Mouse (Mus musculus) activated CD4-positive, CD25-positive, alpha-beta regulatory T cell, adult 4 months (primary cell): ENCODE results near the gene Npnt. TPM values are rescaled to one million over a fixed set of nuclear protein-coding genes. Genes with fewer than 3 reads are reported as not detected.

ENCODE experiments used
- ATAC-seq: one replicate; pipeline ENCODE4 v1.8.0; 2017
- polyA plus RNA-seq, 2 experiments: library from polyadenylated mRNA; unstranded; fragments of 100-300 nt; shearing (Covaris generic); gene quantifications; one replicate each; pipeline ENCODE4 v1.2.1; 2017

Gene Npnt
- polyA plus RNA-seq, 2 experiments from 2014 or later, result 0.29 TPM; not detected in 1

- ATAC-seq, result no peak
Observed at GRCm38 (mm10) chr3:132855458-132856212, 94.5 kb downstream of the Npnt start.

GRCm38 (mm10) chr3:132854271-132854670 lies 95.8 kb downstream of the Npnt start:
- ATAC-seq, result no peak

GRCm38 (mm10) chr3:132851841-132852728 lies 98.0 kb downstream of the Npnt start:
- no peak for ATAC-seq

GRCm38 (mm10) chr3:132851417-132851816 lies 98.7 kb downstream of the Npnt start:
- no peak for ATAC-seq

GRCm38 (mm10) chr3:132850431-132850830 lies 99.7 kb downstream of the Npnt start:
- ATAC-seq, result no peak

GRCm38 (mm10) chr3:132849669-132850068 lies 100.4 kb downstream of the Npnt start:
- no peak for ATAC-seq

- no peak for ATAC-seq
Observed at GRCm38 (mm10) chr3:132842676-132843075, 107.4 kb downstream of the Npnt start.

GRCm38 (mm10) chr3:132839516-132839915 lies 110.6 kb downstream of the Npnt start:
- no peak for ATAC-seq

GRCm38 (mm10) chr3:132838656-132839417 lies 111.3 kb downstream of the Npnt start:
- no peak for ATAC-seq

- ATAC-seq, result no peak
Observed at GRCm38 (mm10) chr3:132837134-132837533, 113.0 kb downstream of the Npnt start.

- ATAC-seq, result no peak
Observed at GRCm38 (mm10) chr3:132835118-132835794, 114.8 kb downstream of the Npnt start.

Other genes with a start within 250 kb of the Npnt start
- 10 to 100 TPM; 17.1 to 20.7 TPM for gene Ints12, start 141.5 kb upstream of the Npnt start, polyA plus RNA-seq
- gene Gstcd, start 141.7 kb upstream of the Npnt start, polyA plus RNA-seq, result 1 to 10 TPM; 2.5 to 4.0 TPM